Mouse (Mus musculus): Measurements from ENCODE around the gene Ccdc115.

DNA sequence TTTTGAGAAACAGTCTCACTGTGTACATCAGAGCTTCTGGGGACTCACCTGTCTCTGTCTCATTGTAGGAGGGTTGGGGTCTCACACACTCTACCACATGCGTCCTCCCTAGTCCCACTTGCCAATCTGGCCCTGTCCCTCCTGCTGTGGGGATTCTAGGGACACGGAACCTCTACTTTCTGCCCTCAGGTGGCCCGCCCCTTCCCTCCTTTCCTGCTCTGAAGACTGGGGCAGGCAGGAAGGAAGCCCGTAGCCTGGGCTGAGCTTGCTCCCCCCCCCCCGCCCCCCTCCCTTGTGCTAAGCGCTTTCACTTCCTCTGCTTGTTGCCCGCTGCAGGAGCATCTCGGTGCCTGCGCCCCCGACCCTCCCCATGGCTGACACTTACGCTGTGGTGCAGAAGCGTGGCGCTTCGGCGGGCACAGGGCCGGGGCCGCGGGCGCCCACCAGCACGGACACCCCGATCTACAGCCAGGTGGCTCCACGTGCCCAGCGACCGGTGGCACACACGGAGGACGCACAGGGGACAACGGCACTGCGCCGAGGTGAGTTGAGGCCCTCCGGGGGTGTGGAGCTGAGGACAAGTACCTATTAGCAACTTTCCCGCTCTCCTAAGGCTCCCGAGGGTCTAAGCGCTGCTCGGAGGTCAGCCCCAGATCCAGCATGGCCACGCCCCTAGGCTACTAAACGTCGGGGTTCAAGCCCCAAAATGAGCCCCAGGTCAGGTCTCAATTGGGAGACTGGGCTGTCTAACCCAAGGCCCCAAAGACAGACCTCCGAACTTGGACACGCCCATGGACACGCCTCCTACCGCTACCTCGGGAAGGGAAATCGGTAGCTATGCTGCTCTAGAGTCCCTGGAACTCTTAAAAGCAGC, 33.2 kb upstream of the Ccdc115 start:
- no peak for TF ChIP-seq ZNF384 (IDR thresholded peaks at IDR 0.05; ENCODE audit: low read depth, low read length)
- TF ChIP-seq ZC3H11A (IDR thresholded peaks at IDR 0.05; ENCODE audit: borderline replicate concordance, low read depth, low read length): no peak
- TF ChIP-seq HCFC1 (IDR thresholded peaks at IDR 0.05; ENCODE audit: borderline replicate concordance, insufficient read depth, low read length): no peak

All from ES-E14 (cell line).